Mouse (Mus musculus): ENCODE results near the gene Syn2.

DNA sequence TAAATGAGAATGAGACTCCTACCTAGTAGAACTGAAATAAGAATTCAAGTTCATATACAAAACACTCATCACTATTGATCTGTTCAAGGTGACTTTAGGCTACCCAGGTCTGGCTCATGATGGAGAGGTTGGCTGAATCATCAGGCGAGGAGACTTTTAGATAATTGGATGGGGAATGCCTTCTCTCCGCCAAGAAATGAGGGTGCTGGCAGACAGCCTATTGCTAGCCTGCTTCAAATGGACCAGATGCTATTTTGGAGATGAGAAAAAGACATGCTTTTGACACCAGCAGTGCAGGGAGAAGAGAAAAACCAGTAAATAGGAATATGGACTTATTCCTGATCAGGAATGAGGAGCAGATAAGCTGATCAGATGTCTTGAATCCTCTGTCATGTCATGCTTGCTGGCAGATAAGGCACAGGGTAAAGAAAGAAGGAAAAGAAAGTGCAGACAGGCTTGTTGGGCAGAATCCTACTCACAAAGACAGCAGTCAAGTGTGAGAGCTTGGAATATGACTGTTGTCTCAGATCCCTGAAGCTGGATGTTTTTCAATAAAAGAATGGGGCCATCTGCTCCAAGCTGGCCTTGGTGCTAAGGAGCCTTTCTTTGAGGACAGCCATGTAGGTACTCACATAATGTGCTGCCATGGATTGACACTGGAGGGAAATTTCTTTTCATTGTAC lies 9.9 kb upstream of the Syn2 start:
- TF ChIP-seq CTCF (IDR thresholded peaks at IDR 0.05; ENCODE audit: control insufficient read depth, insufficient read depth, low read length) (no peak), POLR2A (IDR thresholded peaks at IDR 0.05; ENCODE audit: borderline replicate concordance, control insufficient read depth, low read depth, low read length) (no peak)

All from bone marrow, adult 2 months (tissue).